In genomic region chr10:75062189-75062561, GRCm38 (mm10) we compare ENCODE assay signal across 8 mouse cellular contexts. TPM values are rescaled to one million over a fixed set of nuclear protein-coding genes. Genes with fewer than 3 reads are reported as not detected.
DNase-seq lines count a peak whose midpoint lies in the region; ATAC-seq and TF ChIP-seq lines count a peak whose summit lies in the region.

No protein-coding gene starts in this region.

- no peaks in the 10 kb centered on the region for H3K9me3 ChIP-seq in megakaryocyte, embryonic 14.5 days
- H3K9me3 ChIP-seq in embryonic facial prominence, embryonic 11.5 days (replicated peaks; ENCODE audit: control insufficient read depth, low read length): no peaks in the 10 kb centered on the region
- H3K9me3 ChIP-seq in hindbrain, embryonic 10.5 days: no peaks in the 10 kb centered on the region
- no peaks in the 10 kb centered on the region for H3K9me3 ChIP-seq in limb, embryonic 14.5 days (ENCODE audit: control insufficient read depth, low read length)

- no peak for ATAC-seq in megakaryocyte, adult 5-6 weeks (ENCODE audit: poor library complexity, severe bottlenecking)
- no peak for ATAC-seq in embryonic facial prominence, embryonic 11.5 days (replicated peaks; ENCODE audit: insufficient number of reproducible peaks, low FRiP score, low TSS enrichment, low read depth)
- ATAC-seq in limb, embryonic 14.5 days (ENCODE audit: low FRiP score, low read depth): no peak

- peak; percentile 32 for DNase-seq in embryonic facial prominence, embryonic 11.5 days (ENCODE audit: low spot score)
- peak; percentile 35 for DNase-seq in hindbrain, embryonic 10.5 days (ENCODE audit: low spot score)
- DNase-seq in limb, embryonic 14.5 days (ENCODE audit: low spot score): peak; percentile 36
- peak; percentile 29 for DNase-seq in naive thymus-derived CD4-positive, alpha-beta T cell, adult 2 months (ENCODE audit: low read depth)
- no peak for DNase-seq in spleen, postnatal 36 days (ENCODE audit: low spot score in 2 of 2)
- no peak for DNase-seq in gastrocnemius, postnatal 25 days

- peak overlapping the region; percentile 97 for H3K4me2 ChIP-seq in embryonic facial prominence, embryonic 11.5 days (ENCODE audit: low read depth, low read length)
- peak overlapping the region; percentile 86 for H3K4me2 ChIP-seq in limb, embryonic 14.5 days (replicated peaks; ENCODE audit: low read depth, low read length, severe bottlenecking)

- peak overlapping the region; percentile 83 for H3K9ac ChIP-seq in embryonic facial prominence, embryonic 11.5 days (replicated peaks; ENCODE audit: low read length)
- peak overlapping the region; percentile 78 for H3K9ac ChIP-seq in limb, embryonic 14.5 days (ENCODE audit: low read depth, low read length, severe bottlenecking)

- WGBS in embryonic facial prominence, embryonic 11.5 days: 16% methylated on average over 6 of the region's 6 CpGs
- whole genome bisulfite sequencing in hindbrain, embryonic 10.5 days: 16% methylated on average over 6 of the region's 6 CpGs
- 13% methylated on average over 6 of the region's 6 CpGs for WGBS in limb, embryonic 14.5 days

- H3K27ac ChIP-seq in embryonic facial prominence, embryonic 11.5 days (replicated peaks; ENCODE audit: low read depth, low read length): no peak overlapping the region
- H3K27ac ChIP-seq in hindbrain, embryonic 10.5 days: no peak overlapping the region; the same call in 1 of the 2 replicates
- no peak overlapping the region for H3K27ac ChIP-seq in limb, embryonic 14.5 days (replicated peaks; ENCODE audit: low read depth, low read length)

- H3K27me3 ChIP-seq in megakaryocyte, embryonic 14.5 days (replicated peaks): no peaks in the 10 kb centered on the region
- H3K27me3 ChIP-seq in embryonic facial prominence, embryonic 11.5 days (ENCODE audit: control insufficient read depth, insufficient read depth, low read length): no peaks in the 10 kb centered on the region
- H3K27me3 ChIP-seq in hindbrain, embryonic 10.5 days (ENCODE audit: insufficient read depth, poor library complexity, severe bottlenecking): peaks cover 32% of the 10 kb centered on the region
- H3K27me3 ChIP-seq in limb, embryonic 14.5 days (ENCODE audit: control insufficient read depth, insufficient read depth, low read length): no peaks in the 10 kb centered on the region

- peak overlapping the region; percentile 92 for H3K4me3 ChIP-seq in megakaryocyte, embryonic 14.5 days (replicated peaks)
- peak overlapping the region; percentile 93 for H3K4me3 ChIP-seq in embryonic facial prominence, embryonic 11.5 days (ENCODE audit: low read depth, low read length)
- H3K4me3 ChIP-seq in hindbrain, embryonic 10.5 days: peak overlapping the region; percentile 89
- H3K4me3 ChIP-seq in limb, embryonic 14.5 days (replicated peaks; ENCODE audit: low read length): peak overlapping the region; percentile 92

- no peak for TF ChIP-seq POLR2A in limb, embryonic 14.5 days (IDR thresholded peaks at IDR 0.05; ENCODE audit: borderline replicate concordance, extremely low read depth, insufficient read depth, insufficient read length)

- H3K36me3 ChIP-seq in megakaryocyte, embryonic 14.5 days (replicated peaks; ENCODE audit: low read length): peaks cover 44% of the 10 kb centered on the region
- no peaks in the 10 kb centered on the region for H3K36me3 ChIP-seq in embryonic facial prominence, embryonic 11.5 days (replicated peaks; ENCODE audit: control insufficient read depth, insufficient read depth, low read depth, low read length)
- H3K36me3 ChIP-seq in hindbrain, embryonic 10.5 days: peaks cover 28% of the 10 kb centered on the region
- peaks cover 15% of the 10 kb centered on the region for H3K36me3 ChIP-seq in limb, embryonic 14.5 days (ENCODE audit: control insufficient read depth, insufficient read depth, low read length)

- H3K4me1 ChIP-seq in megakaryocyte, embryonic 14.5 days: peaks cover 88% of the 10 kb centered on the region
- H3K4me1 ChIP-seq in embryonic facial prominence, embryonic 11.5 days (ENCODE audit: control insufficient read depth, insufficient read depth, low read length): peaks cover 8% of the 10 kb centered on the region
- H3K4me1 ChIP-seq in hindbrain, embryonic 10.5 days (replicated peaks): peaks cover 85% of the 10 kb centered on the region
- H3K4me1 ChIP-seq in limb, embryonic 14.5 days (ENCODE audit: control insufficient read depth, insufficient read depth, low read length): peaks cover 34% of the 10 kb centered on the region

RNA-seq across cellular contexts. Expression of gene Bcr, which starts 1.8 kb away (rescaled TPM):
- 20.8 and 30.9 TPM in 2 replicates for polyA plus RNA-seq in megakaryocyte, embryonic 14.5 days (2012; ENCODE audit: insufficient read depth, low replicate concordance)
- total RNA-seq in megakaryocyte, adult 5-6 weeks (2015): 14.1 and 14.5 TPM in 2 replicates
- total RNA-seq in megakaryocyte, adult 5-6 weeks (2017): 9.1 and 14.5 TPM in 2 replicates
- polyA plus RNA-seq in embryonic facial prominence, embryonic 11.5 days (2014; fragmentation: Nextera tagmentation; extraction: Ambion mirVana): 10.3 and 11.2 TPM in 2 replicates
- 6.6 and 7.8 TPM in 2 replicates for polyA plus RNA-seq in hindbrain, embryonic 10.5 days (2016; fragmentation: Nextera tagmentation; extraction: Ambion mirVana)
- polyA plus RNA-seq in limb, embryonic 14.5 days (2012; rRNA removed): 26.8 and 30.7 TPM in 2 replicates
- 10.0 and 11.3 TPM in 2 replicates for polyA plus RNA-seq in limb, embryonic 14.5 days (2014; fragmentation: Nextera tagmentation; extraction: Ambion mirVana)
- total RNA-seq in gastrocnemius, postnatal 25 days (2021): 1 to 10 TPM; 3.6 to 4.8 TPM

RNA-seq across cellular contexts. Expression of gene Rab36, which starts 25.3 kb away (rescaled TPM):
- 0.85 and 5.4 TPM in 2 replicates for polyA plus RNA-seq in megakaryocyte, embryonic 14.5 days (2012; ENCODE audit: insufficient read depth, low replicate concordance)
- total RNA-seq in megakaryocyte, adult 5-6 weeks (2015): 7.6 and 7.7 TPM in 2 replicates
- 2.0 and 2.9 TPM in 2 replicates for total RNA-seq in megakaryocyte, adult 5-6 weeks (2017)
- polyA plus RNA-seq in embryonic facial prominence, embryonic 11.5 days (2014; fragmentation: Nextera tagmentation; extraction: Ambion mirVana): 7.6 and 8.5 TPM in 2 replicates
- polyA plus RNA-seq in hindbrain, embryonic 10.5 days (2016; fragmentation: Nextera tagmentation; extraction: Ambion mirVana): 9.8 and 10.6 TPM in 2 replicates
- polyA plus RNA-seq in limb, embryonic 14.5 days (2012; rRNA removed): 17.6 and 24.7 TPM in 2 replicates
- 6.0 and 8.1 TPM in 2 replicates for polyA plus RNA-seq in limb, embryonic 14.5 days (2014; fragmentation: Nextera tagmentation; extraction: Ambion mirVana)
- total RNA-seq in gastrocnemius, postnatal 25 days (2021): under 1 TPM; 0.46 to 0.54 TPM

RNA-seq across cellular contexts. Expression of gene Rsph14, which starts 29.8 kb away (rescaled TPM):
- not detected in 2 replicates for polyA plus RNA-seq in megakaryocyte, embryonic 14.5 days (2012; ENCODE audit: insufficient read depth, low replicate concordance)
- not detected in 2 replicates for total RNA-seq in megakaryocyte, adult 5-6 weeks (2015)
- not detected in 2 replicates for total RNA-seq in megakaryocyte, adult 5-6 weeks (2017)
- not detected in 2 replicates for polyA plus RNA-seq in embryonic facial prominence, embryonic 11.5 days (2014; fragmentation: Nextera tagmentation; extraction: Ambion mirVana)
- 0.20 and 1.0 TPM in 2 replicates for polyA plus RNA-seq in hindbrain, embryonic 10.5 days (2016; fragmentation: Nextera tagmentation; extraction: Ambion mirVana)
- polyA plus RNA-seq in limb, embryonic 14.5 days (2012; rRNA removed): not detected in 2 replicates
- polyA plus RNA-seq in limb, embryonic 14.5 days (2014; fragmentation: Nextera tagmentation; extraction: Ambion mirVana): not detected in 2 replicates
- not detected for total RNA-seq in gastrocnemius, postnatal 25 days (2021)

Comparison
In these comparisons a context has a peak if more than half of its experiments do, and no peak if none do; other contexts are left out.
1. DNase-seq: peak in embryonic facial prominence, embryonic 11.5 days (single experiment), hindbrain, embryonic 10.5 days (single experiment), limb, embryonic 14.5 days (single experiment) and naive thymus-derived CD4-positive, alpha-beta T cell, adult 2 months (single experiment); none in spleen, postnatal 36 days (0 of 2) and gastrocnemius, postnatal 25 days (single experiment).
2. Peak in every context shown above with its lines, with median percentiles within 50 percentile points of each other: H3K4me3 ChIP-seq.